Mouse (Mus musculus): Measurements from ENCODE around the gene Hydin.

DNA sequence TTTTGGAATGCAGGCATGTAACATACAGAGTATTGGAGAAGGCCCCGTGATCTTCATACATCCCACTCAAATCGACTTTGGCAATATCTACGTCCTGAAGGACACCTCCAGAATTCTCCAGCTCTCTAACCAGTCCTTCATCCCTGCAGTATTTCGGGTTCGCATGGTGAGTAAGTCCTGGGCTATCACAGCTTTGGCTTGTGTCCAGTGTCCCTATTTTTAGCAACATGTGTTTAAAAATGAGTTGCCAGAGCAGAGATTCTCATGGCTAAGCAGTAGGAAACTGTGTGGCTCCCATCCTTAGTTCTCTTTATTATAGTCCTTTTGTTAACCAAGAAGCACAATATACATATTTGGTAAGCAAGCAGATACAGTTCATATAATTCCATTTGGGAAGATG lies 152.9 kb downstream of the Hydin start:
- TF ChIP-seq CTCF (conservative IDR thresholded peaks at IDR 0.05; ENCODE audit: insufficient read depth, insufficient read length, low read depth, low read length) = no peak
- no peak for TF ChIP-seq POLR2A (IDR thresholded peaks at IDR 0.05; ENCODE audit: low read depth, low read length)
